Mouse (Mus musculus): Measurements from ENCODE around the gene Slc12a6.

Gene Slc12a6

GRCm38 (mm10) chr2:112265448-112266241 is at the start of gene Slc12a6:
TSS of gene Slc12a6 (plus strand) at chr2:112265825.
- DNase-seq (ENCODE audit: low spot score) = peak; percentile 89

GRCm38 (mm10) chr2:112215977-112216376 is 49.6 kb upstream of the Slc12a6 start:
- DNase-seq (ENCODE audit: low spot score) = no peak

GRCm38 (mm10) chr2:112217614-112218013 is 48.0 kb upstream of the Slc12a6 start:
- no peak for DNase-seq (ENCODE audit: low spot score)

GRCm38 (mm10) chr2:112220880-112221279 is 44.7 kb upstream of the Slc12a6 start:
- DNase-seq (ENCODE audit: low spot score) = no peak

GRCm38 (mm10) chr2:112222607-112223006 is 43.0 kb upstream of the Slc12a6 start:
- DNase-seq (ENCODE audit: low spot score) = no peak

- DNase-seq (ENCODE audit: low spot score) = no peak
Measured at GRCm38 (mm10) chr2:112224356-112224755, 41.3 kb upstream of the Slc12a6 start.

GRCm38 (mm10) chr2:112232623-112233022 is 33.0 kb upstream of the Slc12a6 start:
- no peak for DNase-seq (ENCODE audit: low spot score)

- DNase-seq (ENCODE audit: low spot score) = no peak
Measured at GRCm38 (mm10) chr2:112236620-112237019, 29.0 kb upstream of the Slc12a6 start.

GRCm38 (mm10) chr2:112238006-112238405 is 27.6 kb upstream of the Slc12a6 start:
- no peak for DNase-seq (ENCODE audit: low spot score)

GRCm38 (mm10) chr2:112239212-112239934 is 26.3 kb upstream of the Slc12a6 start, which contains the start of gene Lpcat4:
TSS of gene Lpcat4 (plus strand) at chr2:112239468.
- peak; percentile 88 for DNase-seq (ENCODE audit: low spot score)

GRCm38 (mm10) chr2:112239935-112240721 is 25.5 kb upstream of the Slc12a6 start:
- peak; percentile 23 for DNase-seq (ENCODE audit: low spot score)

GRCm38 (mm10) chr2:112241787-112242186 is 23.8 kb upstream of the Slc12a6 start:
- DNase-seq (ENCODE audit: low spot score) = no peak

- peak; percentile 43 for DNase-seq (ENCODE audit: low spot score)
Measured at GRCm38 (mm10) chr2:112245307-112245706, 20.3 kb upstream of the Slc12a6 start.

GRCm38 (mm10) chr2:112246193-112246592 is 19.4 kb upstream of the Slc12a6 start:
- DNase-seq (ENCODE audit: low spot score) = no peak

- no peak for DNase-seq (ENCODE audit: low spot score)
Measured at GRCm38 (mm10) chr2:112247323-112247722, 18.3 kb upstream of the Slc12a6 start.

- DNase-seq (ENCODE audit: low spot score) = no peak
Measured at GRCm38 (mm10) chr2:112249780-112250453, 15.7 kb upstream of the Slc12a6 start.

GRCm38 (mm10) chr2:112254675-112255515 is 10.7 kb upstream of the Slc12a6 start:
- no peak for DNase-seq (ENCODE audit: low spot score)

- no peak for DNase-seq (ENCODE audit: low spot score)
Measured at GRCm38 (mm10) chr2:112259241-112259962, 6.2 kb upstream of the Slc12a6 start, which contains the start of gene Nutm1. TSS of gene Nutm1 (minus strand) at chr2:112259291.

- DNase-seq (ENCODE audit: low spot score) = peak; percentile 72
Measured at GRCm38 (mm10) chr2:112261748-112262653, 3.6 kb upstream of the Slc12a6 start, which contains the start of gene Nop10. TSS of gene Nop10 (plus strand) at chr2:112261926.
